Mouse (Mus musculus) thymus, adult 2 months (tissue): ENCODE data around the gene Kcmf1. TPM values are rescaled to one million over a fixed set of nuclear protein-coding genes. Genes with fewer than 3 reads are reported as not detected.
A peak's percentile ranks its signal among the peaks of the same experiment; 100 is the strongest.

Source experiments
- DNase-seq: peaks from one replicate; pipeline ENCODE4 v3.0.0; 2021
- H3K27ac ChIP-seq: fragments of 200-500 bp; 2 replicates; pipeline ENCODE4 v1.5.1; 2012; ENCODE audit warnings: low read length, control low read depth; ENCODE audit not compliant: control insufficient read depth, insufficient read depth
- H3K27me3 ChIP-seq: fragments of 200-500 bp; 2 replicates; pipeline ENCODE4 v1.6.1; 2012; ENCODE audit warnings: mild to moderate bottlenecking, low read length, moderate library complexity, mixed read lengths; ENCODE audit not compliant: control insufficient read depth, insufficient read depth
- H3K36me3 ChIP-seq: fragments of 200-500 bp; 2 replicates; pipeline ENCODE4 v1.6.1; 2012; ENCODE audit warnings: mild to moderate bottlenecking, low read length, moderate library complexity; ENCODE audit not compliant: control insufficient read depth, insufficient read depth
- H3K4me1 ChIP-seq: fragments of 200-500 bp; replicated peaks from 2 replicates; pipeline ENCODE4 v1.6.1; 2012; ENCODE audit warnings: low read length; ENCODE audit not compliant: control insufficient read depth, insufficient read depth
- H3K4me3 ChIP-seq: fragments of 200-500 bp; 2 replicates; pipeline ENCODE4 v1.5.1; 2012; ENCODE audit warnings: mild to moderate bottlenecking, low read length, control low read depth, moderate library complexity; ENCODE audit not compliant: control insufficient read depth, insufficient read depth
- CTCF ChIP-seq: fragments of 200-500 bp; IDR thresholded peaks from 2 replicates; pipeline ENCODE4 v1.5.1; 2012; ENCODE audit warnings: mild to moderate bottlenecking, control low read depth, low read length, moderate library complexity, borderline replicate concordance; ENCODE audit not compliant: control insufficient read depth, poor library complexity, insufficient read depth; ENCODE audit errors: extremely low read depth
- POLR2A ChIP-seq: fragments of 200-500 bp; IDR thresholded peaks from 2 replicates; pipeline ENCODE4 v1.6.1; 2012; ENCODE audit warnings: mild to moderate bottlenecking, low read length, control low read depth, moderate library complexity; ENCODE audit not compliant: control insufficient read depth, poor library complexity, insufficient read depth; ENCODE audit errors: extremely low read depth
- WGBS: fragments of 180-500 bp; shearing (Covaris S2); methylation state at CpG from one replicate; pipeline ENCODE4 v1.1.7; 2018; 5-methylcytosine and 5-hydroxymethylcytosine counted together
- polyA plus RNA-seq: library from polyadenylated mRNA; depleted of rRNA; stranded (reverse); fragments of >200 nt; gene quantifications from 2 replicates; pipeline ENCODE4 v1.2.3, GENCODE M21; 2012; rRNA removed

The Kcmf1 gene
- polyA plus RNA-seq = 162 and 190 TPM in 2 replicates

DNA sequence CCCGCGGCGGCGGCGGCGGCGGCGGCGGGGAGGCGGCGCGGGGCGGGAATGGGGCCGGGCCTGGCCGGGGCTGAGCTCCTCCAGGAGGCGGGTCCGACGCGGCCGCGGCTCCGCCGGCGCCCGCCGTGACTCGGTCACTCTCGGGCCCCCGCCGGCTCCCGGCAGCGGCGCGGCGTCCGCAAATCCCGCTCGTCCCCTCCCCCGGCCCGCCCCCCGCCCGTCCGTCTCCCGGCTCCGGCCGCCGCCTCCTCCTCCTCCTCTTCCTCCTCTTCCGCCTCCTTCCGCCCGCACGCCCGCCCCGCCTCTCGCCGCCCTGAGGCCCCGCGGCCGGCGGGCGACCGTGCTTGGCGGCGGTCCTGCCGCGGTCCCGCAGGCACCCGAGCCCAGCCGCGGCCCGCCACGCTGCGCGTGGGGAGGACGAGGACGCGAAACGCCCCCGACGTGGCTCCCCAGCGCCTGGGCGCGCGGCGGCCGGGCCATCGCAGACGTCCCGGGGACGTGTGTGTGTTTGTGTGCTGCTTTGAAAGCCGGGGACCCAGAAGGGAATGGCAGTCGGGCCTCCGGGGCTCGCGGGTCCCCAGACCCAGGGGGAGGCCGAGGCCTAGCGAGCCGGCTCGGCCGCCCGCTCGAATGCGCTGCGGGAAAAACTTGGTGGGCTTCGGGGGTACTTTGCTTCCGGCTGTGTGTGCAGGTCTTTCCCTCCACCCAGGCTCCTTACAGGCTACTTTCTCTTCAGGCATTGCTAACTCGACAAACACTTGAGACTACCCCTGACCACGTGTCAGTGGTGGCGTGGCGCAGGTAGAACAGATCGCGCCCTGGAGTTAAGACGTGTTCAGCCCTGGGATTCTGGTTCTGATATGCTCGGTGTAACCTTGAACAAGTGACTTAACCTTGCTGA lies at the start of gene Kcmf1:
Kcmf1 (minus strand) TSS at position 199 of the 901 bp plus-strand sequence.
- Histone ChIP-seq H3K4me1 (peaks cover 4% of the 10 kb centered on the region; the same call in 1 of the 2 replicates), H3K27me3 (no peaks in the 10 kb centered on the region), H3K4me3 (peak within 1 kb of the TSS; percentile 61), H3K27ac (peak within 1 kb of the TSS; percentile 48; the same call in 1 of the 2 replicates), H3K36me3 (no peaks in the 10 kb centered on the region)
- DNase-seq = peak; percentile 76
- TF ChIP-seq CTCF (no peak), POLR2A (peak; percentile 71)
- under 1% methylated on average over 101 of the region's 113 CpGs for WGBS

- Histone ChIP-seq H3K27me3 (no peaks in the 10 kb centered on the region), H3K4me1 (peaks cover 15% of the 10 kb centered on the region), H3K36me3 (no peaks in the 10 kb centered on the region), H3K4me3 (no peak overlapping the region), H3K27ac (no peak overlapping the region)
- no peak for TF ChIP-seq CTCF
- no peak for TF ChIP-seq POLR2A
- DNase-seq = no peak
- 92% methylated on average over 9 of the region's 9 CpGs for WGBS
Observed at GRCm38 (mm10) chr6:72949161-72949756, 49.5 kb upstream of the Kcmf1 start.

GRCm38 (mm10) chr6:72948392-72948791 lies 48.6 kb upstream of the Kcmf1 start:
- Histone ChIP-seq H3K36me3 (no peaks in the 10 kb centered on the region), H3K4me3 (no peak overlapping the region), H3K27ac (no peak overlapping the region), H3K4me1 (peaks cover 9% of the 10 kb centered on the region), H3K27me3 (no peaks in the 10 kb centered on the region)
- no peak for TF ChIP-seq CTCF
- TF ChIP-seq POLR2A = no peak
- no peak for DNase-seq
- WGBS = 97% methylated on average over 3 of the region's 3 CpGs

DNA sequence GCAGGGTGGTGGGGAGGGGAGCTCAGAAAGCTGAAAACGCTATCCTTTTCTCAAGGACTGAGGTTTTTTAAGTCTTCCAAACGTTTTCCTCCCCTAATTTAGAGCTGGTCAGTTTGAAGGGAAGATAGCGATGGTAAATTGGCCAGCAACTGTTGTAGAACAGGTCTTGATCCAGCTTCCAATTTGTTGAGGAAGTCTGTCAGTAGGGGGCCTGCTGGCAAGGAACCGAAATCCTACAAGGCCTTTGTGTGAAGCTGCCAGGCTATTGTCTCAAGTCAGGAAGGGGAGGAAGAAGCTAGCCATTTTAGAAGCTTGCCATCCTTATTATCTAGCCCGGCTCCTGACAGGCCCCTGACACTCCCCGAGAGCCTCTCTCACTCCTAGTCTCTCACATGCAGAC lies 48.2 kb upstream of the Kcmf1 start:
- H3K36me3 ChIP-seq = no peaks in the 10 kb centered on the region
- H3K4me3 ChIP-seq = no peak overlapping the region
- H3K27me3 ChIP-seq = no peaks in the 10 kb centered on the region
- no peak for TF ChIP-seq POLR2A
- no peak for TF ChIP-seq CTCF
- peaks cover 5% of the 10 kb centered on the region for H3K4me1 ChIP-seq
- no peak overlapping the region for H3K27ac ChIP-seq
- 89% methylated on average over 6 of the region's 6 CpGs for WGBS
- no peak for DNase-seq

- TF ChIP-seq CTCF = no peak
- H3K36me3 ChIP-seq = no peaks in the 10 kb centered on the region
- peaks cover 10% of the 10 kb centered on the region; the same call in 1 of the 2 replicates for H3K4me1 ChIP-seq
- DNase-seq = peak; percentile 72
- no peak overlapping the region for H3K27ac ChIP-seq
- H3K27me3 ChIP-seq = no peaks in the 10 kb centered on the region
- WGBS = 9% methylated on average over 3 of the region's 3 CpGs
- no peak overlapping the region for H3K4me3 ChIP-seq
Observed at GRCm38 (mm10) chr6:72940493-72940892, 40.7 kb upstream of the Kcmf1 start.

DNA sequence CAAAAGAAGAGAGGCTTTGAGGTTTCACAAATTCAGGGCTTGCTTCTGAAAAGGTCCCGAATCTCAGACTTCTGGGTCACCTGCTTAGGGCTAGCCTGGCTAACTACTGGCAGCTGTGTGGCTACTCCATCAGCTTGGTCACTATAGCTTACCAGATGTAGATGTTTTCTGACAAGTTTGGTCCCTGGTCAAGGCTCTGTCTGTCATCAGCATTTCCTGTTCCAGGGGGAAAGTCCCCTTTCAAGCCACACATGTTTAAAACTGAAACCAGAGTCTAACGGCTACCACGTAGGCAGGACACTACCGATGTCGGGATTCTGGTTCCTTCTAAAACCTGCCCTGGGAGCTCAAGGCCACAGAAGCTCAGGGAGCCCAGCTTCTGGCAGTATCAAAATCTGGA lies 38.1 kb upstream of the Kcmf1 start:
- TF ChIP-seq POLR2A (no peak), CTCF (no peak)
- Histone ChIP-seq H3K4me1 (peaks cover 10% of the 10 kb centered on the region; the same call in 1 of the 2 replicates), H3K4me3 (no peak overlapping the region), H3K27ac (no peak overlapping the region), H3K36me3 (no peaks in the 10 kb centered on the region), H3K27me3 (no peaks in the 10 kb centered on the region)
- no peak for DNase-seq
- under 1% methylated on average over 5 of the region's 5 CpGs for WGBS
